Mouse (Mus musculus): ENCODE data around the gene Cd79b.

The Cd79b gene

GRCm38 (mm10) chr11:106317801-106318200 is 3.2 kb upstream of the Cd79b start:
- no peak for DNase-seq

DNA sequence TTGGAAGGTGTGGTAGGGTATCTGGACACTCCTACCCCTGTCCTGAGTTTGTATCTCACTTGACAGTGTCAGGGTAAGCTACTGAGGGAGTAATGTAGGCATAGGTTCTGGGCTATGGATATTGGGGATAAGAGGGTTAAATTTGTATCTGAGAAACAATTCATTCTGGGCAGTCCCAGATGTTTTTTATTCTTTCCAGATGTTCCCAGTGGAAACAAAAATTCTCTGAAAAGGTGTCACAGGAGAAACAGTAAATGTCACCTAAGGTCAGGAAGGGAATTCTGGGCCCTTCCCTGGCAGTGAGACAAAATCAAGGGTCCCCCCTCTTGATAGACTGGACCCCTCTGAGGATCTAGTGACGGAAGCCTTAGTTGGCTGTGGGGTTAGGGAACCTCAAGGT is 1.9 kb upstream of the Cd79b start:
- peak; percentile 41 for DNase-seq

GRCm38 (mm10) chr11:106313533-106313932 is 1.0 kb downstream of the Cd79b start:
- no peak for DNase-seq

- no peak for DNase-seq
Measured at GRCm38 (mm10) chr11:106310123-106310522, 4.4 kb downstream of the Cd79b start.

GRCm38 (mm10) chr11:106308162-106308561 is 6.4 kb downstream of the Cd79b start:
- DNase-seq, result no peak

- no peak for DNase-seq
Measured at GRCm38 (mm10) chr11:106307432-106307831, 7.1 kb downstream of the Cd79b start.

DNA sequence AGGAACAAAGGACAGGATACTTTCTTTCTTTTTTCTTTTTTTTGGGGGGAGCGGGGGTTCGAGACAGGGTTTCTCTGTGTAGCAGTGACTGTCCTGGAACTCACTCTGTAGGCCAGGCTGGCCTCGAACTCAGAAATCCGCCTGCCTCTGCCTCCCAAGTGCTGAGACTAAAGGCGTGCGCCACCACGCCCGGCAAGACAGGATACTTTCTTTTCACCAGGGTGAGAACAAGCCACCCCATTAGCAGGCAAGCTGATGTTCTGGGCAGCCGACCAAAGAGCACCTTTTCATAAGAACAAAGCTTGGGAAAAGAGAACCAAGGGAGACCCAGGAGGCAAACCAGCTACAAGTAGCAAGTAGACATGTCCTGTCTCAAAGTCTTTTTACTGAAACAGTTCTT is 7.8 kb downstream of the Cd79b start:
- DNase-seq, result no peak

DNA sequence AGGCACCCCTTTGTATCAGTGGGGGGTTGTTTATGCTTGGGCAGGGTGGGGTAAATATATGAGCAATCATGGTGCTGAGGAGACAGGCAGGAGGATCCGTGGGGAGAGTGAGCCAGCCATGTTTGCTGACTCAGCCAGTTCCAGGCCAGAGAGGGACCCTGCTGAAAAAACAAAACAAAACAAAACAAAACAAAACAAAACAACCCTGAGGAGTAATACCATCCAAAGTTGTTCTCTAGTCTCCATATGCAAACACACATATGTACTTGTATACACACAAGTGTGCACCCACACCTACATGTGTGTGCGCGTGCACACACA is 8.5 kb downstream of the Cd79b start:
- no peak for DNase-seq

DNA sequence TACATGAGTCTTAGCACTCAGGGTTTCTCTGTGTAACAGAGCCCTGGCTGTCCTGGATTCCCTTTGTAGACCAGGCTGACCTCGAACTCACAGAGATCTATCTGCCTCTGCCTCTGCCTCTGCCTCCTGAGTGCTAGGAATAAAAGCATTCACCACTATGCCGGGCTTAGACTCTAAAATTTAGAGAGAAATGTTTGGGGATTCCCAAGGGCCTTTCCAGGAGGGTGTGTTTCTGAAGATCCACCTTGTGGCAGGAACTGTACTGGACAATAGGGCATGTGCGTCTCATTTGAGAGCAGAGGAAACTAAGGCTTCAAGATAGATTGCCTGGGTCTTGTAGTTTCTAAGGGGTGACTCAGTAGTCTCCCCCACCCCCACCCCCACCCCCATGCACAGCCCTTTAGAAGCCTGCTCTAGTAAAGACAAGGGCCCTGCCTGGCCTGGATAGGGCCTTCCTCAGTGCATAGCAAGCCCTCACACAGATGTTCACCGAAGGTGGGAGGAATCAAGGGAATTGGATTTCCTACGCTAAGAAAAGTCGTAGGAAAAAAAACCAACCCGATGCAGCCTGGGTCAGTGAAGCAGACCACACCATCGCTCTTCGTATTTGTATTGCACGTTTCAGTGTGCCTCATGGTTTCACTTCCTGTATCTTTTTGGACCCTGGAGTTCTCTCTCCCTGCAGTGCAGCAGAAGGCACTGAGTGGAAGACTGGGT is 9.1 kb downstream of the Cd79b start:
- DNase-seq, result no peak

GRCm38 (mm10) chr11:106302634-106303033 is 11.9 kb downstream of the Cd79b start:
- peak; percentile 64 for DNase-seq

DNA sequence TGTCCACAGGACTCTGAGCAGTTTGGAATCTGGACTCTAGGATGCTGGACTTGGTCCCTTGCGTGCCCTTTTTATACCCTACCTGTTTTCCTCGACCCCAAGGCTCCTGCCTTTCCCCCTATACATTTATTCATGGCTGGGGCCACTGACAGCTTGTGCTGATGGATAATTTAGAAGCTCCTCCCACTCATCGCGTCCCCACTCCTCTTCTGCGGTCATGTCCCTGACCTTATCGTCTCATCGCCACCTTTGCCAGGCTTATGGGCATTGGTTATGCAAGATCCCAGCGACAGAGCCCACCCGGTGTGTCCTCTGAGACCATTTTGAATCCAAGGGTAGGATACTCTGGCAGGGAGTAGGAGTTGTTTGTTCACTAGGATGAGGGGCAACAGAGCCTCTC is 12.8 kb downstream of the Cd79b start, which contains the start of gene Gh:
Gh (minus strand) TSS at position 101 of the 400 bp plus-strand sequence.
- DNase-seq, result no peak

GRCm38 (mm10) chr11:106291861-106292260 is 22.7 kb downstream of the Cd79b start:
- no peak for DNase-seq

- no peak for DNase-seq
Measured at GRCm38 (mm10) chr11:106290376-106290775, 24.2 kb downstream of the Cd79b start.

GRCm38 (mm10) chr11:106289369-106289768 is 25.2 kb downstream of the Cd79b start:
- no peak for DNase-seq

- no peak for DNase-seq
Measured at GRCm38 (mm10) chr11:106286987-106287386, 27.6 kb downstream of the Cd79b start.

GRCm38 (mm10) chr11:106286206-106286605 is 28.4 kb downstream of the Cd79b start:
- DNase-seq, result no peak

DNA sequence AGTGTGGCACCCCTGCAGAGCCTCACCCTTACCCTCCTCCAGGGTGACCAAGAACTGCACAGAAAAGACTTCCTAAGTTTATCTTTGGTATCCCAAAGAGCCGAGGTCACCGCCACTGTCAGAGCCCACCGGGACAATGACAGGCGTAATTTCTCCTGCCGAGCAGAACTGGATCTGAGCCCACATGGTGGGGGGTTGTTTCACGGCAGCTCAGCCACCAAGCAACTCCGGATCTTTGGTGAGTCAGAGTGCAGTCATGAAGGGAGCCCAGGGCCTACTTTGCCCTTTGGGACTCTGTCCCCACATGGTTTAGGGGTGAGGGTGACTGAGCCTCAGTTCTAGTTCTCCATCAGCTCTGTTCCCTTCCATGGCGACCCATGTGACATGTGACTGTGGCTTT is 30.4 kb downstream of the Cd79b start:
- no peak for DNase-seq

DNA sequence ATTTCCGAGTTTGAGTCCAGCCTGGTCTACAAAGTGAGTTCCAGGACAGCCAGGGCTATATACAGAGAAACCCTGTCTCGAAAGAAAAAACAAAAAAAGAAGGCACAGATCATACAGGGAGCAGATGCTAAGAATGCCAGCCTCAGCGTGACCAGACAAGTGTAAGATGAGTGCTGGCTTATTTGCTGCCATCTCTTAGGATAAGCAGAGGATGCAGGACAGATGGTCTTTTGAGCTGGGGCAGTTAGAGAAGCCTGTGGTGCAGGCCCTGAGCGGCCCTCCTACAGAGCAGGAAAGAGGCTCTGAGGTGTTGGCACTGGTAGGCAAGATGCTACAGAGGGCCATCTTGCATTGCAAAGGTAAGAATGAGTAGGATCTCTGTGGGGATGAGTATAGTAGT is 31.2 kb downstream of the Cd79b start:
- no peak for DNase-seq

DNA sequence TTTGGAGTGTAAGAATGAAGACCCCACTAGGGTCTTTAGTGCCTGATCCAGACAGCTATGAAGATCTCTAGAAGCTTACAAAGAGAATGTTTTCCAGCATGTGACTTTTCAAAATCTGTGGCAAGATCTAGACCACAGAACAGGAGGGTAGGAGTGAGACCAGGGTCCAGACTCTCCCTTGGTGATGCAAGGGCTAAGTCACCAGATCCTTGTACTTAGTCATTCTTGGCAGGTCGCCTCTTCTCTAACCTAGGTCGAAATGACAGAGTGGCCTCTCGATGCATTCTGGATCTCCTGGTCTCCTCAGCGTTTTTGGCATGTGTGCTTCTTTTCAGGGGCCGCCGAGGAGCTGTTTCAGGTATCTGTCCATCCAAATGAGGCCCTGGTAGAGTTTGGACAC is 32.1 kb downstream of the Cd79b start:
- DNase-seq, result no peak

GRCm38 (mm10) chr11:106276454-106276853 is 38.1 kb downstream of the Cd79b start, which contains the start of gene Tcam1:
Gene Tcam1, plus strand, starts transcription at chr11:106276672.
- peak; percentile 95 for DNase-seq

DNA sequence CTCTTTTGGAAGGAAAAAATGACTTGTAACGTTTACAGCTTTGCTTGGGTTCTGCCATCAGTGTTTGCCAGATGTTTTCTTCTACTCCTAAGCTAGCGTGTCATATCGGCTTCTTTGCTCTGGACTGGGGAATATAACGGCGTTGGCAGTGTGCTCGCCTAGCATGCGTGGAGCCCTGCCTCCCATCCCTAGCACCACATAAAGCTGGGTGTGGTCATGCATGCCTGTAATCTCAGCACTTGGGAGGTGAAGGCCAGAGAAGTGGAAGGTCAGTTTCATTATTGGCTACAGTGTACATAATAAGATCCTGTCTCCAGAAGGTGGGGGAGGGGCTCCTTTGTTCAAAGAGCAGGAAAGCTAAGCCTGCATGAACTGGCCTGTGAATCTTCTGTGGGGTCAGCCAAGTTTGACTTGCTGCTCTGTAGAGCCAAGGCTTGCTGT is 39.6 kb downstream of the Cd79b start:
- DNase-seq, result peak; percentile 49

DNA sequence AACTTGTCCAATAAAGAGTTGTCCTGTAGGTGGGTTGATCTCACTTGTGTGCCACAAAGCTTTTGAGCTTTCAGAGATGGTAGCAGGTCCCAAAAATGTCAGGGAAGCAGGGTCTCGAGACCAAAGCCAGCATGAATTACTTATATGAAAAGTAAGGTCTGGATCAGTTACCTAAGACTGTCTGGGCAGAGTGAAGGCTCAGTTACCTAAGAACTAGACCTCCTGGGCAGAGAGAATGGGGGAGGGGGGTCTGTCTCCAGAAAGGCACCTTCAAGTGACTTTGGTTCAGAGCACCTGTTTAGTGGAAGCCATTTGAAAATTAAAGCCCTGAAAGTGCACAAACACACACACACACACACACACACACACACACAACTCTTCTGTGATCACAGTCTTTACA is 40.2 kb downstream of the Cd79b start:
- no peak for DNase-seq

- no peak for DNase-seq
Measured at GRCm38 (mm10) chr11:106273811-106274210, 40.8 kb downstream of the Cd79b start.

GRCm38 (mm10) chr11:106273311-106273684 is 41.3 kb downstream of the Cd79b start:
- no peak for DNase-seq

DNA sequence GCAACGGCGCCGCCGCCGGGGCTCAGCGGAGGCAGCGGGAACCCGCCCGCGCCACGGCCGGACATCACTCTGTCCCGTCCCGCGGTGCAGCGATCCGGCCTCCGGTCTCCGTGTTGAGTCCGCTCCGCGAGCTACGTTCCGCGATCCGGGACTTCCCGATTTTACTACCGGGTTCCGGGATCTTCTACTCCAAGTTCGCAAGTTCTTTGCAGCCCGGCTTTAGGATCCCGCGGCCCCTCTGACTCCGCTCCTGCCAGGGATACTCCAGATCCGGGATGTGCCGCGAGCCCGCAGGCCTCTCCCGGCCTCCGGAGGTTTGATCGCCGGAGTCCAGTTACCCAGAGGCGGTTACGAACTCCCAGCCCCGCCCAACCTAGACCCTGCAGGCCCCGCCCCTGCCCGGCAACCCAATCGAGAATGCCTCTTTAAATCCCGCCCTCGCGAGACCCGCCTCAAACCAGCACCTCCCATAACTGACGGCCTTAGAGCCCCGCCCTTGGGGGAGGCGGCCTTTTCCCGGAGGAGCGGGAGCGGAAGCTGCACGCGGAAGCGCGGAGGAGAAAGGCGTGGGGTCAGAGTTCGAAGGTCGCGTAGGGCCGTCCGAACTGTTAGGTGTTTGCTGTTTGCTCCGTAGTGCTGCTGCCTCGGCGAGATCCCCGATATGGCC is 41.8 kb downstream of the Cd79b start, which contains the start of gene Smarcd2:
Smarcd2 (minus strand) TSS at position 329 of the 667 bp plus-strand sequence.
- peak; percentile 100 for DNase-seq
